Mouse (Mus musculus): Measurements from ENCODE around the gene Ndufaf2.

DNA sequence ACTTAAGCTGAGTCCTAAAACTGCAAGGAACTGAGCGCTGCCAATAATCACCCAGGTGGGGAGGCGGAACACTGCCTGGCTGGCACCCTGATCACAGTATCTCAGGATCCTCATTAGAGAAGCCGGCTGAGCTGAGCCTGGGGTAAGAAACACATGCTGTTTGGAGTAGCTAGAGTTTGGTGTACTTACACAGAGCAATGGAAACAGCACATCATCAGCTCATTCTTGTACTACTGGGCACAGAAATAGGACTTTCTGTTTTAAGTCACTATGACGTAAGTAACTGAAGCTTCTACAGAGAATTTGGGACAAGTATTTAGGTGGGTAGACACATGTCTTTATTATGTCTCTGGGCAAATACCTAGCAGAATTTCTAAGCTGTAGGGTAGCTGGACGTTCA is 72.4 kb downstream of the Ndufaf2 start:
- no peak for TF ChIP-seq ZC3H11A (IDR thresholded peaks at IDR 0.05; ENCODE audit: low read depth, low read length)
- no peak for TF ChIP-seq CTCF (conservative IDR thresholded peaks at IDR 0.05 in 1 of 2, IDR thresholded peaks at IDR 0.05 in 1 of 2; ENCODE audit: low read depth in 2 of 2, low read length in 2 of 2)
- peak; percentile 35; the same call in 1 of the 2 replicates for TF ChIP-seq POLR2A (IDR thresholded peaks at IDR 0.05; ENCODE audit: low read depth, low read length)
- TF ChIP-seq HCFC1 (IDR thresholded peaks at IDR 0.05; ENCODE audit: low read depth, low read length), result peak; percentile 43
- TF ChIP-seq MAFK (IDR thresholded peaks at IDR 0.05; ENCODE audit: insufficient replicate concordance, low read length), result 0 out of 2 replicates have a peak, but pooled peaks have one; percentile 43
- peak; percentile 85 for TF ChIP-seq TCF12 (IDR thresholded peaks at IDR 0.05; ENCODE audit: low read depth, low read length)

Measured in CH12.LX (cell line).